Mouse (Mus musculus) thymus, adult 2 months (tissue): ENCODE measurements around the gene Phf2. TPM values are rescaled to one million over a fixed set of nuclear protein-coding genes. Genes with fewer than 3 reads are reported as not detected.
A peak's percentile ranks its signal among the peaks of the same experiment; 100 is the strongest.

Experiments
- DNase-seq: peaks from one replicate; pipeline ENCODE4 v3.0.0; 2021
- H3K27ac ChIP-seq: fragments of 200-500 bp; 2 replicates; pipeline ENCODE4 v1.5.1; 2012; ENCODE audit warnings: low read length, control low read depth; ENCODE audit not compliant: control insufficient read depth, insufficient read depth
- H3K27me3 ChIP-seq: fragments of 200-500 bp; 2 replicates; pipeline ENCODE4 v1.6.1; 2012; ENCODE audit warnings: mild to moderate bottlenecking, low read length, moderate library complexity, mixed read lengths; ENCODE audit not compliant: control insufficient read depth, insufficient read depth
- H3K36me3 ChIP-seq: fragments of 200-500 bp; 2 replicates; pipeline ENCODE4 v1.6.1; 2012; ENCODE audit warnings: mild to moderate bottlenecking, low read length, moderate library complexity; ENCODE audit not compliant: control insufficient read depth, insufficient read depth
- H3K4me1 ChIP-seq: fragments of 200-500 bp; replicated peaks from 2 replicates; pipeline ENCODE4 v1.6.1; 2012; ENCODE audit warnings: low read length; ENCODE audit not compliant: control insufficient read depth, insufficient read depth
- H3K4me3 ChIP-seq: fragments of 200-500 bp; 2 replicates; pipeline ENCODE4 v1.5.1; 2012; ENCODE audit warnings: mild to moderate bottlenecking, low read length, control low read depth, moderate library complexity; ENCODE audit not compliant: control insufficient read depth, insufficient read depth
- CTCF ChIP-seq: fragments of 200-500 bp; IDR thresholded peaks from 2 replicates; pipeline ENCODE4 v1.5.1; 2012; ENCODE audit warnings: mild to moderate bottlenecking, control low read depth, low read length, moderate library complexity, borderline replicate concordance; ENCODE audit not compliant: control insufficient read depth, poor library complexity, insufficient read depth; ENCODE audit errors: extremely low read depth
- POLR2A ChIP-seq: fragments of 200-500 bp; IDR thresholded peaks from 2 replicates; pipeline ENCODE4 v1.6.1; 2012; ENCODE audit warnings: mild to moderate bottlenecking, low read length, control low read depth, moderate library complexity; ENCODE audit not compliant: control insufficient read depth, poor library complexity, insufficient read depth; ENCODE audit errors: extremely low read depth
- WGBS: fragments of 180-500 bp; shearing (Covaris S2); methylation state at CpG from one replicate; pipeline ENCODE4 v1.1.7; 2018; 5-methylcytosine and 5-hydroxymethylcytosine counted together
- polyA plus RNA-seq: library from polyadenylated mRNA; depleted of rRNA; stranded (reverse); fragments of >200 nt; gene quantifications from 2 replicates; pipeline ENCODE4 v1.2.3, GENCODE M21; 2012

Gene Phf2
- polyA plus RNA-seq, 1 experiment, result 74.4 TPM

GRCm38 (mm10) chr13:48871887-48872606 lies 1.1 kb upstream of the Phf2 start:
- WGBS, result 61% methylated on average over 7 of the region's 7 CpGs
- no peaks in the 10 kb centered on the region for H3K27me3 ChIP-seq
- TF ChIP-seq POLR2A, result 0 out of 2 replicates have a peak, but pooled peaks have one; percentile 23
- TF ChIP-seq CTCF, result no peak
- H3K27ac ChIP-seq, result peak overlapping the region; percentile 47
- DNase-seq, result no peak
- peaks cover 38% of the 10 kb centered on the region for H3K4me1 ChIP-seq
- H3K36me3 ChIP-seq, result peaks cover 16% of the 10 kb centered on the region; the same call in 1 of the 2 replicates
- H3K4me3 ChIP-seq, result peak overlapping the region; percentile 80

- TF ChIP-seq POLR2A, result no peak
- H3K27me3 ChIP-seq, result no peaks in the 10 kb centered on the region
- 0 out of 2 replicates have a peak, but pooled peaks cover under 1% of the 10 kb centered on the region for H3K36me3 ChIP-seq
- H3K4me3 ChIP-seq, result peak overlapping the region; percentile 61
- DNase-seq, result peak; percentile 75
- under 1% methylated on average over 102 of the region's 102 CpGs for WGBS
- H3K4me1 ChIP-seq, result peaks cover 54% of the 10 kb centered on the region
- H3K27ac ChIP-seq, result peak overlapping the region; percentile 95
Measured at GRCm38 (mm10) chr13:48869950-48870770, 759 bp downstream of the Phf2 start.

- TF ChIP-seq POLR2A (no peak), CTCF (no peak)
- peak overlapping the region; percentile 61 for H3K4me3 ChIP-seq
- H3K4me1 ChIP-seq, result peaks cover 60% of the 10 kb centered on the region
- peak overlapping the region; percentile 95 for H3K27ac ChIP-seq
- no peak for DNase-seq
- no peaks in the 10 kb centered on the region for H3K36me3 ChIP-seq
- 29% methylated on average over 5 of the region's 5 CpGs for WGBS
- no peaks in the 10 kb centered on the region for H3K27me3 ChIP-seq
Measured at GRCm38 (mm10) chr13:48869600-48869949, 1.3 kb downstream of the Phf2 start.

- no peak for TF ChIP-seq CTCF
- no peak for TF ChIP-seq POLR2A
- Histone ChIP-seq H3K36me3 (no peaks in the 10 kb centered on the region), H3K4me1 (peaks cover 65% of the 10 kb centered on the region), H3K27me3 (no peaks in the 10 kb centered on the region), H3K27ac (peak overlapping the region; percentile 95), H3K4me3 (peak overlapping the region; percentile 61)
- 15% methylated on average over 5 of the region's 5 CpGs for WGBS
- no peak for DNase-seq
Measured at GRCm38 (mm10) chr13:48869088-48869487, 1.8 kb downstream of the Phf2 start.

- H3K4me1 ChIP-seq, result peaks cover 68% of the 10 kb centered on the region
- WGBS, result 28% methylated on average over 12 of the region's 12 CpGs
- no peaks in the 10 kb centered on the region for H3K27me3 ChIP-seq
- DNase-seq, result no peak
- no peak for TF ChIP-seq CTCF
- TF ChIP-seq POLR2A, result no peak
- H3K36me3 ChIP-seq, result no peaks in the 10 kb centered on the region
- peak overlapping the region; percentile 31 for H3K4me3 ChIP-seq
- peak overlapping the region; percentile 98 for H3K27ac ChIP-seq
Measured at GRCm38 (mm10) chr13:48864673-48865356, 6.1 kb downstream of the Phf2 start.

GRCm38 (mm10) chr13:48863556-48863955 lies 7.4 kb downstream of the Phf2 start:
- DNase-seq, result peak; percentile 79
- 0 out of 2 replicates have a peak, but pooled peaks have one; percentile 45 for TF ChIP-seq POLR2A
- TF ChIP-seq CTCF, result no peak
- peak overlapping the region; percentile 13 for H3K4me3 ChIP-seq
- WGBS, result 12% methylated on average over 9 of the region's 9 CpGs
- H3K27ac ChIP-seq, result peak overlapping the region; percentile 98
- H3K4me1 ChIP-seq, result peaks cover 71% of the 10 kb centered on the region
- H3K27me3 ChIP-seq, result no peaks in the 10 kb centered on the region
- no peaks in the 10 kb centered on the region for H3K36me3 ChIP-seq
